Mouse (Mus musculus) midbrain, postnatal 0 days (tissue): ENCODE measurements at regions not wholly inside any gene's neighbourhood (a gene's known extent, or its start where the extent isn't known, plus 50 kb on each side); places are given as distances from the start of the nearest gene placed in this dataset.
A peak's percentile ranks its signal among the peaks of the same experiment; 100 is the strongest.

Experiments used
- ATAC-seq: fragments of 200-750 bp; cut with Nextera tagmentation; 2 replicates; pipeline ENCODE4 v1.8.0; 2017; ENCODE audit warnings: moderate number of reproducible peaks, mild to moderate bottlenecking, moderate TSS enrichment, moderate library complexity; ENCODE audit not compliant: low FRiP score
- DNase-seq: peaks from one replicate; pipeline ENCODE4 v3.0.0-alpha.2; 2015; ENCODE audit warnings: low spot score
- H3K27ac ChIP-seq: fragments of 300-500 bp; sonication (generic); 2 replicates; pipeline ENCODE4 v1.5.1; 2014; ENCODE audit warnings: low read depth, mild to moderate bottlenecking, low read length, mixed read lengths
- H3K27me3 ChIP-seq: fragments of 300-500 bp; sonication (generic); 2 replicates; pipeline ENCODE4 v1.6.1; 2014; ENCODE audit warnings: low read length, control low read depth, mixed read lengths; ENCODE audit not compliant: insufficient read depth
- H3K36me3 ChIP-seq: fragments of 300-500 bp; sonication (generic); 2 replicates; pipeline ENCODE4 v1.6.1; 2014; ENCODE audit warnings: low read length, control low read depth, mixed read lengths; ENCODE audit not compliant: insufficient read depth
- H3K4me1 ChIP-seq: fragments of 300-500 bp; sonication (generic); 2 replicates; pipeline ENCODE4 v1.6.1; 2014; ENCODE audit warnings: mild to moderate bottlenecking, control low read depth, antibody characterized with exemption, low read length, mixed read lengths; ENCODE audit not compliant: insufficient read depth
- H3K4me2 ChIP-seq: fragments of 300-500 bp; sonication (generic); 2 replicates; pipeline ENCODE4 v1.6.1; 2014; ENCODE audit warnings: low read depth, mild to moderate bottlenecking, low read length, mixed read lengths; ENCODE audit not compliant: poor library complexity, severe bottlenecking
- H3K4me3 ChIP-seq: fragments of 300-500 bp; sonication (generic); 2 replicates; pipeline ENCODE4 v1.5.1; 2014; ENCODE audit warnings: low read depth, mild to moderate bottlenecking, low read length, moderate library complexity
- H3K9ac ChIP-seq: fragments of 300-500 bp; sonication (generic); replicated peaks from 2 replicates; pipeline ENCODE4 v1.6.1; 2014; ENCODE audit warnings: mild to moderate bottlenecking, low read length, moderate library complexity, mixed read lengths; ENCODE audit not compliant: poor library complexity, severe bottlenecking
- H3K9me3 ChIP-seq: fragments of 300-500 bp; sonication (generic); 2 replicates; pipeline ENCODE4 v1.6.1; 2016; ENCODE audit warnings: low read length, control low read depth
- CTCF ChIP-seq: IDR thresholded peaks from 2 replicates; pipeline ENCODE4 v1.5.1; 2016; ENCODE audit warnings: antibody characterized with exemption, mild to moderate bottlenecking
- WGBS: fragments of 180-500 bp; shearing (Covaris S2); extraction: QIAGEN DNeasy Blood & Tissue Kit; methylation state at CpG from one replicate; pipeline ENCODE4 v1.1.7; 2014; 5-methylcytosine and 5-hydroxymethylcytosine counted together

DNA sequence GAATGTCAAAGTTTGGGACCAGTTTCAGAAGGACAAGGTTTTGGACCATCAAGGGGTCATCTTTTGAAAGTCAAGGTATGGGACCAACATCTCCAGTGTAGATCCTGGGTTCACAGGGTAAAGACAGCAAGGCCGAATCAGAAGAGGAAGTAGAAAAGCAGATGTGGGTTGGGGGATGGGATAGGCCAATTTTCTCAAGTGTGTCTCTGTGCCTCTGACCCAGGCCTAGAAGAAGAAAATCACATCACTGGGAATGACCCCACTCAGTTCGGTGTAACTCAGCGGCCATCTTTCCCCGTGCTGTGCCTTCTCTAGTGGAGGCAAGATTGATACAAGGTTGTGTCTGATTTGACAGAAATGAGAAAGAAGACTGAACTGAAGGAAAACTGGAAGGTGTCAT lies 195.5 kb downstream of the Insig2 start:
- no peak overlapping the region for H3K9ac ChIP-seq
- no peak overlapping the region for H3K4me3 ChIP-seq
- ATAC-seq (no peak), DNase-seq (no peak)
- no peaks in the 10 kb centered on the region for H3K27me3 ChIP-seq
- 96% methylated on average over 4 of the region's 4 CpGs for WGBS
- no peaks in the 10 kb centered on the region for H3K9me3 ChIP-seq
- H3K4me2 ChIP-seq, result no peak overlapping the region
- H3K4me1 ChIP-seq, result no peaks in the 10 kb centered on the region
- H3K27ac ChIP-seq, result no peak overlapping the region
- no peaks in the 10 kb centered on the region for H3K36me3 ChIP-seq
- TF ChIP-seq CTCF, result no peak

- Histone ChIP-seq H3K9ac (no peak overlapping the region), H3K9me3 (no peaks in the 10 kb centered on the region), H3K4me1 (no peaks in the 10 kb centered on the region), H3K4me3 (no peak overlapping the region), H3K27ac (no peak overlapping the region), H3K27me3 (no peaks in the 10 kb centered on the region), H3K36me3 (no peaks in the 10 kb centered on the region), H3K4me2 (no peak overlapping the region)
- 100% methylated on average over 1 of the region's 1 CpGs for WGBS
- no peak for TF ChIP-seq CTCF
- no peak for ATAC-seq
- DNase-seq, result no peak
Observed at GRCm38 (mm10) chr1:121144981-121145380, 187.4 kb downstream of the Insig2 start.

- ATAC-seq (no peak), DNase-seq (no peak)
- Histone ChIP-seq H3K4me3 (no peak overlapping the region), H3K27ac (no peak overlapping the region), H3K4me2 (no peak overlapping the region), H3K9me3 (no peaks in the 10 kb centered on the region), H3K27me3 (0 out of 2 replicates have a peak, but pooled peaks cover 3% of the 10 kb centered on the region), H3K4me1 (no peaks in the 10 kb centered on the region), H3K9ac (no peak overlapping the region), H3K36me3 (no peaks in the 10 kb centered on the region)
- no peak for TF ChIP-seq CTCF
- 88% methylated on average over 5 of the region's 5 CpGs for whole genome bisulfite sequencing
Observed at GRCm38 (mm10) chr1:121153476-121153875, 178.9 kb downstream of the Insig2 start.

- no peak overlapping the region for H3K9ac ChIP-seq
- ATAC-seq (no peak), DNase-seq (peak; percentile 35)
- no peaks in the 10 kb centered on the region for H3K9me3 ChIP-seq
- H3K27ac ChIP-seq, result no peak overlapping the region
- no peak overlapping the region for H3K4me2 ChIP-seq
- H3K27me3 ChIP-seq, result 0 out of 2 replicates have a peak, but pooled peaks cover 3% of the 10 kb centered on the region
- TF ChIP-seq CTCF, result no peak
- H3K4me3 ChIP-seq, result no peak overlapping the region
- no peaks in the 10 kb centered on the region for H3K36me3 ChIP-seq
- 14% methylated on average over 8 of the region's 8 CpGs for WGBS
- no peaks in the 10 kb centered on the region for H3K4me1 ChIP-seq
Observed at GRCm38 (mm10) chr1:121154616-121155015, 177.8 kb downstream of the Insig2 start.

- H3K4me3 ChIP-seq, result no peak overlapping the region
- DNase-seq (no peak), ATAC-seq (no peak)
- H3K4me1 ChIP-seq, result no peaks in the 10 kb centered on the region
- WGBS, result 7% methylated on average over 3 of the region's 3 CpGs
- no peak for TF ChIP-seq CTCF
- no peaks in the 10 kb centered on the region for H3K9me3 ChIP-seq
- H3K9ac ChIP-seq, result no peak overlapping the region
- H3K36me3 ChIP-seq, result no peaks in the 10 kb centered on the region
- no peak overlapping the region for H3K4me2 ChIP-seq
- no peak overlapping the region for H3K27ac ChIP-seq
- H3K27me3 ChIP-seq, result 0 out of 2 replicates have a peak, but pooled peaks cover 6% of the 10 kb centered on the region
Observed at GRCm38 (mm10) chr1:121168651-121169050, 163.7 kb downstream of the Insig2 start.

DNA sequence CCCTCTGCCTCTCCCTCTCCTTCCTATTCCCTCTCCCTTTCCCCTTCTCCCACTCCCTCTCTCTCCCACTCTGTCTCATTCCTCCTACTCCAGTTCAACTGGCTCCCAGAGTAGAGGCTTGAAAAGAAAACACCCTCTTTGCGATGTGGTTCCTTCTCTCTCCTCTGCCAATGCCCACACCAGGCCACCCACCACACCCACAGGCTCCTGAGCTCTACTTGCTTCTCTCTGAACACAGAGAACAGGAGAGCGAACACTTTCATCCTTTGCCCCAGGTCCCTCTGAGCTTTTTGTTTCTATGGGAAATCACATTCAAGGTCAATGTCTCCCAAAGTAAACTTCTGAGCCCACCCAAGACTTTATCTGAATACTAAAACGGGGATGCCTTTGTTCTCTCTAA lies 155.8 kb downstream of the Insig2 start:
- Histone ChIP-seq H3K4me1 (no peaks in the 10 kb centered on the region), H3K27me3 (peaks cover 18% of the 10 kb centered on the region), H3K9ac (no peak overlapping the region), H3K9me3 (no peaks in the 10 kb centered on the region), H3K4me2 (no peak overlapping the region), H3K36me3 (no peaks in the 10 kb centered on the region), H3K4me3 (no peak overlapping the region), H3K27ac (no peak overlapping the region)
- no peak for TF ChIP-seq CTCF
- 12% methylated on average over 3 of the region's 3 CpGs for WGBS
- DNase-seq, result no peak
- no peak for ATAC-seq
